Mouse (Mus musculus) left cerebral cortex, adult 8-10 months (tissue): ENCODE measurements around the gene Tbx1. TPM values are rescaled to one million over a fixed set of nuclear protein-coding genes. Genes with fewer than 3 reads are reported as not detected.
"Not testable (repeated sequence)": the region's sequence is repeated elsewhere in the genome, so short reads cannot be mapped to it uniquely, and the experiment has no call there.

Experiments
- DNase-seq, 2 experiments: peaks; one replicate each; pipeline ENCODE4 v3.0.0; 2022; ENCODE audit warnings: low spot score in 2 of 2
- total RNA-seq, 4 experiments: library from RNA; stranded (reverse); gene quantifications; 2 replicates each; pipeline ENCODE4 v1.2.4; 2022

Tbx1 gene
- total RNA-seq, 4 experiments from 2014 or later = 1.0 to 2.1 (median 1.6) TPM

GRCm38 (mm10) chr16:18554721-18555120 lies 35.8 kb downstream of the Tbx1 start:
- no peak for DNase-seq

GRCm38 (mm10) chr16:18552106-18552710 lies 38.3 kb downstream of the Tbx1 start:
- no peak for DNase-seq

- DNase-seq = no peak
These were observed 38.9 kb downstream of the Tbx1 start for GRCm38 (mm10) chr16:18551604-18552003.

- DNase-seq = no peak
These were observed 42.6 kb downstream of the Tbx1 start for GRCm38 (mm10) chr16:18547891-18548290.

- DNase-seq = no peak
These were observed 47.2 kb downstream of the Tbx1 start for GRCm38 (mm10) chr16:18543151-18543829.

- DNase-seq = no peak
These were observed 51.2 kb downstream of the Tbx1 start for GRCm38 (mm10) chr16:18539281-18539680.

GRCm38 (mm10) chr16:18537407-18537990 lies 53.0 kb downstream of the Tbx1 start:
- DNase-seq = no peak

GRCm38 (mm10) chr16:18533061-18533460 lies 57.4 kb downstream of the Tbx1 start:
- not testable (repeated sequence) for DNase-seq

Other genes with a start within 250 kb of the Tbx1 start
- 100 to 1,000 TPM; 135 to 145 (median 142) TPM for gene Tango2, start 242.6 kb downstream of the Tbx1 start, total RNA-seq
- gene Arvcf, start 242.5 kb downstream of the Tbx1 start, total RNA-seq = 10 to 100 TPM; 34.2 to 42.1 (median 38.2) TPM
- gene Txnrd2, start 164.3 kb downstream of the Tbx1 start, total RNA-seq = 10 to 100 TPM; 16.5 to 22.7 (median 19.1) TPM
- gene Comt, start 163.8 kb downstream of the Tbx1 start, total RNA-seq = 10 to 100 TPM; 92.9 to 97.2 (median 94.3) TPM
- 1 to 10 TPM; 4.9 to 5.7 (median 5.3) TPM for gene Gnb1l, start 92.0 kb downstream of the Tbx1 start, total RNA-seq
- gene Rtl10, start 91.8 kb downstream of the Tbx1 start, total RNA-seq = 1 to 10 TPM; 6.4 to 7.8 (median 7.6) TPM
- 1 to 10 TPM in 1 of 4 experiments, under 1 TPM in 2, not detected in 1; 0.36 to 1.1 (median 0.93) TPM for gene Gp1bb, start 31.7 kb upstream of the Tbx1 start, total RNA-seq
- gene Gm49601, start 35.8 kb upstream of the Tbx1 start, total RNA-seq = 100 to 1,000 TPM; 207 to 234 (median 219) TPM
- gene Sept5, start 39.3 kb upstream of the Tbx1 start, total RNA-seq = 100 to 1,000 TPM; 759 to 812 (median 777) TPM
- 10 to 100 TPM; 33.1 to 37.2 (median 35.2) TPM for gene Cldn5, start 186.2 kb upstream of the Tbx1 start, total RNA-seq
- 100 to 1,000 TPM; 104 to 118 (median 107) TPM for gene Ufd1, start 221.1 kb upstream of the Tbx1 start, total RNA-seq
- 1 to 10 TPM; 2.0 to 2.9 (median 2.2) TPM for gene Cdc45, start 221.3 kb upstream of the Tbx1 start, total RNA-seq
- gene 2510002D24Rik, start 245.9 kb upstream of the Tbx1 start, total RNA-seq = 10 to 100 TPM; 23.2 to 29.8 (median 28.6) TPM
- 10 to 100 TPM in 2 of 4 experiments, 1 to 10 TPM in 1, under 1 TPM in 1; 0.88 to 13.3 (median 9.0) TPM for gene Gm28539, start 245.9 kb upstream of the Tbx1 start, total RNA-seq